Mouse (Mus musculus) forebrain, embryonic 14.5 days (tissue): ENCODE data around the gene Foxq1. TPM values are rescaled to one million over a fixed set of nuclear protein-coding genes. Genes with fewer than 3 reads are reported as not detected.

Experiments used
- ATAC-seq: fragments of 200-750 bp; cut with Nextera tagmentation; 2 replicates; pipeline ENCODE4 v1.8.0; 2017; ENCODE audit warnings: mild to moderate bottlenecking, moderate library complexity
- DNase-seq: peaks from one replicate; pipeline ENCODE4 v3.0.0-alpha.2; 2015; ENCODE audit warnings: low spot score
- H3K27ac ChIP-seq: fragments of 300-500 bp; sonication (generic); 2 replicates; pipeline ENCODE4 v1.5.1; 2014; ENCODE audit warnings: low read depth, mild to moderate bottlenecking, control low read depth, low read length, moderate library complexity
- H3K27me3 ChIP-seq: fragments of 300-500 bp; sonication (generic); replicated peaks from 2 replicates; pipeline ENCODE4 v1.6.1; 2014; ENCODE audit warnings: low read length, control low read depth, mixed read lengths; ENCODE audit not compliant: control insufficient read depth, insufficient read depth
- H3K36me3 ChIP-seq: fragments of 300-500 bp; sonication (generic); 2 replicates; pipeline ENCODE4 v1.6.1; 2014; ENCODE audit warnings: low read length, control low read depth; ENCODE audit not compliant: control insufficient read depth, insufficient read depth
- H3K4me1 ChIP-seq: fragments of 300-500 bp; sonication (generic); 2 replicates; pipeline ENCODE4 v1.6.1; 2014; ENCODE audit warnings: antibody characterized with exemption, low read length, control low read depth; ENCODE audit not compliant: control insufficient read depth, insufficient read depth
- H3K4me2 ChIP-seq: fragments of 300-500 bp; sonication (generic); 2 replicates; pipeline ENCODE4 v1.6.1; 2014; ENCODE audit warnings: mild to moderate bottlenecking, control low read depth, low read length
- H3K4me3 ChIP-seq: fragments of 300-500 bp; sonication (generic); 2 replicates; pipeline ENCODE4 v1.5.1; 2014; ENCODE audit warnings: low read depth, low read length, control low read depth
- H3K9ac ChIP-seq: fragments of 300-500 bp; sonication (generic); 2 replicates; pipeline ENCODE4 v1.6.1; 2014; ENCODE audit warnings: mild to moderate bottlenecking, low read length, control low read depth, moderate library complexity
- H3K9me3 ChIP-seq: fragments of 300-500 bp; sonication (generic); replicated peaks from 2 replicates; pipeline ENCODE4 v1.6.1; 2016; ENCODE audit warnings: low read length, control low read depth, mixed read lengths; ENCODE audit not compliant: control insufficient read depth
- WGBS: fragments of 180-500 bp; shearing (Covaris S2); extraction: QIAGEN DNeasy Blood & Tissue Kit; methylation state at CpG from one replicate; pipeline ENCODE4 v1.1.7; 2014; 5-methylcytosine and 5-hydroxymethylcytosine counted together
- polyA plus RNA-seq: library from polyadenylated mRNA; unstranded; fragments of >200 nt; fragmentation: Nextera tagmentation; extraction: Ambion mirVana; gene quantifications from 2 replicates; pipeline ENCODE4 v1.2.1, GENCODE M21; 2014

The Foxq1 gene
- polyA plus RNA-seq, 1 experiment from 2014 or later, result 2.2 TPM

GRCm38 (mm10) chr13:31587341-31587740 is 31.4 kb downstream of the Foxq1 start:
- no peaks in the 10 kb centered on the region for H3K36me3 ChIP-seq
- H3K27ac ChIP-seq, result no peak overlapping the region
- 84% methylated on average over 5 of the region's 5 CpGs for WGBS
- H3K27me3 ChIP-seq, result no peaks in the 10 kb centered on the region
- no peak overlapping the region for H3K4me3 ChIP-seq
- H3K9me3 ChIP-seq, result no peaks in the 10 kb centered on the region
- ATAC-seq, result no peak
- no peaks in the 10 kb centered on the region for H3K4me1 ChIP-seq
- no peak overlapping the region for H3K9ac ChIP-seq
- no peak for DNase-seq
- H3K4me2 ChIP-seq, result no peak overlapping the region

DNA sequence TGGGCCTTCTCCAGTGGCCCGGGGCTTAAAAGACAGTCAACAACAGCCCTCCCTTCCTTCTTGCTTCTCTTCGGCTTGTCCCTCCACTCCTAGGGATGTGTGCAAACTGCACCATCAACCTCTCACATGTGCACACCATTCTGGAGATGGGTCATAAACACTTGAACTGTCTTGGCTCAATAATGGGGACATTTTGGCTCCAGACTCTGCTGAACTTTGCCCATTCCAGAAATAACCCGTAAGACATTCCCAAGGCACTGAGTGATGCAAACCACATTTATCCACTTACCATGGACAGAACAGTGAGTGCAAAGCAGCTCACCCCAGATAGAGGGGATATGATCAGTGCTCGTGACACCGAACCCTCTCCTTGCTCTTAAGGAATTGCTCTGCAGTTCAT is 43.6 kb downstream of the Foxq1 start:
- WGBS, result 86% methylated on average over 5 of the region's 5 CpGs
- H3K9ac ChIP-seq, result no peak overlapping the region
- H3K36me3 ChIP-seq, result no peaks in the 10 kb centered on the region

DNA sequence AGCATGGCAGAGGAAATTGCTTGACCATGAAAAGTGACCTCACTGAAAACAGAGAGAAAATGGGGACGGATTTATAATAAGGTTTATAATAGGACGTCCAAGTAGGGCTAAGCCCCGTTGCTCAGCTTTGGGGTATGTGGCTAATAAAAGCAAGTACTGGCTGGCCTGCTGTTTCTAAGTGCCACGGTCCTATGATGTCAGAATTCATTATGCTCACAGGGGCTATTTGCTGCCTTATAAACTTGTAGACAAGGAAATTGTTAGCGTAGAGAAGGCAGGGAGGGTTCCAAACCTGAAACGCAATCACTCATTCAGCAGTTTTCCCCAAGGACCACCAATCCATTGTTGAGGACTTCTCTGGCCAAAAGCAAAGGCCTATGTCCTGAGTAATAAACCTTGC is 48.0 kb downstream of the Foxq1 start:
- no peak for DNase-seq
- ATAC-seq, result no peak
- Histone ChIP-seq H3K4me1 (no peaks in the 10 kb centered on the region), H3K27me3 (no peaks in the 10 kb centered on the region), H3K27ac (no peak overlapping the region), H3K9me3 (no peaks in the 10 kb centered on the region), H3K4me2 (no peak overlapping the region), H3K9ac (no peak overlapping the region), H3K36me3 (no peaks in the 10 kb centered on the region), H3K4me3 (no peak overlapping the region)
- 28% methylated on average over 6 of the region's 6 CpGs for whole genome bisulfite sequencing

More for the DNA sequence above, 43.6 kb downstream of the Foxq1 start:
- H3K4me1 ChIP-seq, result no peaks in the 10 kb centered on the region
- H3K9me3 ChIP-seq, result no peaks in the 10 kb centered on the region
- H3K27ac ChIP-seq, result no peak overlapping the region
- H3K4me3 ChIP-seq, result no peak overlapping the region
- no peaks in the 10 kb centered on the region for H3K27me3 ChIP-seq
- no peak overlapping the region for H3K4me2 ChIP-seq
- no peak for DNase-seq
- no peak for ATAC-seq

Other genes starting within 250 kb of the Foxq1 start
- gene A530084C06Rik, start 3.2 kb downstream of the Foxq1 start, polyA plus RNA-seq, result not detected in 2 replicates
- 2.2 and 2.4 TPM in 2 replicates for gene Foxf2, start 69.7 kb downstream of the Foxq1 start, polyA plus RNA-seq